Mouse (Mus musculus) neutrophil, adult 83 days (primary cell): ENCODE results near the gene Mns1. TPM values are rescaled to one million over a fixed set of nuclear protein-coding genes. Genes with fewer than 3 reads are reported as not detected.

ENCODE experiments used
- total RNA-seq, 2 experiments: library from RNA; stranded (reverse); gene quantifications; one replicate each; pipeline ENCODE4 v1.2.4; 2023

Gene Mns1
- total RNA-seq, result 1 to 10 TPM; 6.7 to 7.9 TPM

DNA sequence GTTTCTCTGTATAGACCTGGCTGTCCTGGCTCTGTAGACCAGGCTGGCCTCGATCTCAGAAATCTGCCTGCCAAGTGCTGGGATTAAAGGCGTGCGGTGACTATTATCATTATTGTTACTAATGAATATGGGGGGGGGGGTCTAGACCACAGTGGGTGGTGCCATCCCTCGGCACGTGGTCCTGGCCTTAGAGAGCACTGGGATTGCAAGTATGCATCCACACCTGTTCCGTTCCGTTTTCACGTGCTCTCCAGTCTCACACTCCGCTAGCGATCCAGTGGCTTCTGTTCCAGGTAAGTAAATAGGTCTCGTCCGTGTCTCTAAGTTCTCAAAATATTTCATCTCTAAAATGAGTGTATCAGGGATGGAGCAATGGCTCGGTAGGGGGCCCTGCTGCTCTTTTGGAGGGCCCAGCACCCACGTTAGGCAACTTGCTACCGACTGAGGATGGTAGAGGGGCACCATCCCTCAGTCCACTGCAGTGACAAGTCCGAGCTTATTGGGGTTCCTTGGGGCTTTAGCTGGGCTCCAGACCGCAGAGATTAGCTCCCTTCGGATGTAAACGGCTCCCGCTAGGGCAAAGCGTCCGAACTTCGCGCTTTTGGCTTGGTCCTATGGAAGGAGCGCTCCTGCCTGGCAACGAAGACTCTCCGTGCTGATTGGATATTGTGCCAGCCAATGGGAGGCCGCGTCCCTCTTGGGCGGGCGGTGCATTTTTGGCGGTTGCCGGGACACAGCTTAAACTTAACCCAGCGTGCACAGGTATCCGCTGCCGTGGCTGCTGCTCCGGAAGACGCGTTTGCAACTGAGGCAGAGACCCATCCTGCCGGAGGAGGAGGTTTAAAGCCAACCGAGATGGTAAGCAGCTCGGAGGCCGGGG lies at the start of gene Mns1:
Gene Mns1 (plus strand): TSS at position 190 of the 880 bp plus-strand sequence.

GRCm38 (mm10) chr9:72492194-72492565 lies 54.4 kb downstream of the Mns1 start, which contains the start of gene Tex9:
TSS of gene Tex9 (minus strand) at chr9:72492212.

Other genes starting within 250 kb of the Mns1 start
- 10 to 100 TPM; 26.8 to 31.1 TPM for gene Zfp280d, start 163.2 kb upstream of the Mns1 start, total RNA-seq
- 1 to 10 TPM; 3.6 to 4.1 TPM for gene Tex9, start 54.2 kb downstream of the Mns1 start, total RNA-seq
- 10 to 100 TPM; 28.5 to 29.6 TPM for gene Rfx7, start 94.2 kb downstream of the Mns1 start, total RNA-seq
- gene Nedd4, start 224.3 kb downstream of the Mns1 start, total RNA-seq, result 100 to 1,000 TPM; 117 to 135 TPM